Mouse (Mus musculus) olfactory bulb, adult 2 months (tissue): Measurements from ENCODE around the gene Npr2. TPM values are rescaled to one million over a fixed set of nuclear protein-coding genes. Genes with fewer than 3 reads are reported as not detected.

Source experiments
- H3K27ac ChIP-seq: fragments of 200-500 bp; 2 replicates; pipeline ENCODE4 v1.5.1; 2012; ENCODE audit warnings: low read depth, low read length; ENCODE audit not compliant: insufficient read depth
- H3K4me1 ChIP-seq: fragments of 200-500 bp; 2 replicates; pipeline ENCODE4 v1.6.1; 2012; ENCODE audit warnings: low read length; ENCODE audit not compliant: control insufficient read depth, insufficient read depth
- H3K4me3 ChIP-seq: fragments of 200-500 bp; 2 replicates; pipeline ENCODE4 v1.5.1; 2012; ENCODE audit warnings: mild to moderate bottlenecking, low read depth, low read length, moderate library complexity; ENCODE audit not compliant: insufficient read depth
- CTCF ChIP-seq: fragments of 200-500 bp; IDR thresholded peaks from 2 replicates; pipeline ENCODE4 v1.5.1; 2012; ENCODE audit warnings: low read depth, mild to moderate bottlenecking, low read length, moderate library complexity; ENCODE audit not compliant: insufficient read depth
- POLR2A ChIP-seq: fragments of 200-500 bp; IDR thresholded peaks from 2 replicates; pipeline ENCODE4 v1.6.1; 2012; ENCODE audit warnings: mild to moderate bottlenecking, low read depth, low read length, moderate library complexity; ENCODE audit not compliant: insufficient read depth
- WGBS: fragments of 180-500 bp; shearing (Covaris S2); methylation state at CpG from one replicate; pipeline ENCODE4 v1.1.7; 2018; 5-methylcytosine and 5-hydroxymethylcytosine counted together
- polyA plus RNA-seq: library from polyadenylated mRNA; stranded (reverse); fragments of >200 nt; gene quantifications from 2 replicates; pipeline ENCODE4 v1.2.4, GENCODE M21; 2012; ENCODE audit warnings: low replicate concordance; ENCODE audit not compliant: missing spikeins, insufficient read depth, insufficient read length

The Npr2 gene
- polyA plus RNA-seq, 1 experiment: not detected

DNA sequence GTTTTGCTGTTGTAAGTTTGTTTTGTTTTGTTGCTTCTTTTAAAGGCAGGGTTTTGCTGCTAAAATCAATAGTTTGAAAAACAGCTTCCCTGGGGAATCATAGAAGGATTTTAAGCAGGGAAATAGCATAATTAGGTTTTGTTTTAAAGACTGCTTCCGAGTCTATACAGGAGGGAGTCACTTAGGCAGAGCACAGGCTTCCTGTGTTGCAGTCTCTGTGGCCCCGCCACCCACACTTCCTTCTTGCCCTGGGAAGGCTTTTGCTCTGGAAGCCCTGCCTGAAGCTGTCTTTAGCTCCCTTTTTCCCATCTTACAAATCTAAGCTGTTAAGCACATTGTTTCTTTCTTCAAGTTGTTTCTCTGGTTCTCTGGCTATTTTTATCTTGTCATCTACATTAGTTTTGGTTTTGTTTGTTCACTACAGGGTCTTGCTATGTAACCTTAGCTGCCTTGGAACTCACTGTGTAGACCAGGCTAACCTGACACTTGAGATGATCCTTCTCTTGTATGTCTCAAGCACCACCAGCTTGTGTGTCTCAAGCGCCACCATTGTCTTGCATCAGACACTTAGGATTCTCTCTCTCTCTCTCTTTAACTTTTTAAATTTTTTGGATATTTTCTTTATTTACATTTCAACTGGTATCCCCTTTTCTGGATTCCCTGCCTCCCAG, 18.5 kb upstream of the Npr2 start:
- no peak overlapping the region for H3K27ac ChIP-seq
- no peak for TF ChIP-seq CTCF
- TF ChIP-seq POLR2A: no peak
- 54% methylated on average over 3 of the region's 3 CpGs for WGBS
- H3K4me3 ChIP-seq: no peak overlapping the region
- H3K4me1 ChIP-seq: no peaks in the 10 kb centered on the region

DNA sequence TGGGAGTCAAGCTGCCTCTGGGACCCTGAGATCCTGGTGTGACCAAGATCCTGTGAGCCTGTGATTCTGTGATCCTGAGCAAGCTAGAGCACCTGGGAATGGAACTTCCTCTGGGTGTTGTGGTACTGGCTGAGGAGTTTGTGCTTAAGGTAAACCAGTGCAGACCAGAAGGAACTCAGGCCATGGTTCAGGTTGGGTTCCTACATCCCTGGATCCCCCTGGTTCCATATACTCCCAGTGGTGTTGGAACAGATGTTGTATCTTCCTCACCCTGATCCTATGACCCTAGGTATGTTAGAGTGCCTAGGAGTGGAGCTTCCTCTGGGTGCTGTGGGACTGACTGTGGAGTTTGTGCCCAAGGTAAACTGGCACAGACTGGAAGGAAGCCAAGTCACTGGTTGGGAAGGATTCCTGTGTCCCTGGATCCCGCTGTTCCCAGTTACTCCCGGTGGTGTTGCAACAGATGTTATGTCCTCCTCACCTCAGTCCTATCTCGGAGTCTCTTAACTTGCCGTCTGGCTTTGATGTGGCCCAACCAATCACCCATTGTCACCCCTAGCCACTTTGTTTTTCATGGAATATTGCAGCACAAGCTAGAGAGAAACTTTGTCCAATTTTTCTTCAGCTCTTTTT, 11.5 kb upstream of the Npr2 start:
- no peaks in the 10 kb centered on the region for H3K4me1 ChIP-seq
- no peak overlapping the region for H3K4me3 ChIP-seq
- WGBS: 77% methylated on average over 4 of the region's 4 CpGs
- TF ChIP-seq CTCF: no peak
- no peak for TF ChIP-seq POLR2A
- no peak overlapping the region for H3K27ac ChIP-seq

DNA sequence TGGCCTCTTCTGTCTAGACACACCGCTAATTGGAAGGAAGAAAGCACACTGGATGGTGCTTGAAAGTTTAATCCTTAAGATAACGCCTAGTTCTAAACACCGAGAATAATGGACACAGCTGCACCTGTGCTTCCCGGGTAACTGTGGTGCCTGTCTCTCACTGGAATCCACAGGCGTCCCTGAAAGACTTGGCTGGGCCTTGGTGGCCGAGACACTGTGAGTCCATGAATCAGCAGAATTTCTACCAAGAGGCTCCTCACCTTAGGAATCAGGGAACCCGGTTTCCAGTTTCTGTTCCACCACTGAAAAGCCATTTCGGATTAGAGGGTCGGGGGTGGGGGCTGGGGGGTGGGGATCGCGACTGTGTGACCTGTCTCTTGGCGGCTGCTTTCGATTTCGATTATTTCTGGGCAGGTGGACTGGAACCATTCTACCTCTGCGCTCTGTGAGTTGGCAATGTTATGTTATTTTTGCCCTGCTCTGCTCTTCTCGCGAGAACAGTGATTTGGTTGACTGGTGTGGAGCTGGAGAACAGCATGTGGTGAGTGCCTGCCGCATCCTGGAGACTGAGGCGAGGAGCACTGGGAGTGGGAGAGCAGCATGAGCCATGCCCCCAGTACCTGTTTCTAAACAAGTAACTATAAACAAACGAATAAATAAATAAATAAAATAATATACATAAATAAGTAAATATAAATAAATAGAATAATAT, 2.5 kb upstream of the Npr2 start:
- no peak for TF ChIP-seq CTCF
- no peak for TF ChIP-seq POLR2A
- H3K27ac ChIP-seq: no peak overlapping the region
- H3K4me1 ChIP-seq: peaks cover 22% of the 10 kb centered on the region
- WGBS: 29% methylated on average over 20 of the region's 20 CpGs
- H3K4me3 ChIP-seq: no peak overlapping the region

DNA sequence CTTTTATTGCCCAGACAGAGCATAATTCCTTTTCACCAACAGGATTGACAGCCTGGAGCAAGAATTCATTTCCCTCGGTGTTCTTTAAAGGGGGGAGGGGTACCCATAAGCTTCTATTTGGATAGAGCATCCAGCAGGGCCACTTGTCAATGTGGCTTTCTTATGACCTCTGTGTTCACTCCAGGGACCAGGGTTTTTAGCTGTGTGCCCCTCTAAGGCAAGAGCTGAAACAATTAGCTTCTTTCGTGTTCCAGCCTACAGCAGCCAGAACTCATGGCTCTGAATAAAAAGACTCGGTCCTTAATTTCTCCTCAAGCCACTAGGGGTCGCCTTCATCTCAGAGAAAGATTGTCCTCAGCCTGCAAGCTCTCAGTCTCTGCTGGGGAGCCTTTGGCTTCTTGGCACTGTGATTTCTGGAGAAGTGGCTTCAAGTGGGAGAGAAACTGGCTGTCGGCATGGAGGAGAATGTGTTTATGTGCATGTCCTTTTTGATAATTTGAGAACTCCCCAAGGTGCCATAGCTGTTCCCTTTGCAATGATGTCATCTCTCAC, 1.6 kb upstream of the Npr2 start:
- Histone ChIP-seq H3K4me1 (peaks cover 22% of the 10 kb centered on the region), H3K4me3 (no peak overlapping the region), H3K27ac (no peak overlapping the region)
- TF ChIP-seq CTCF (peak; percentile 51), POLR2A (no peak)
- 2% methylated on average over 5 of the region's 5 CpGs for WGBS

DNA sequence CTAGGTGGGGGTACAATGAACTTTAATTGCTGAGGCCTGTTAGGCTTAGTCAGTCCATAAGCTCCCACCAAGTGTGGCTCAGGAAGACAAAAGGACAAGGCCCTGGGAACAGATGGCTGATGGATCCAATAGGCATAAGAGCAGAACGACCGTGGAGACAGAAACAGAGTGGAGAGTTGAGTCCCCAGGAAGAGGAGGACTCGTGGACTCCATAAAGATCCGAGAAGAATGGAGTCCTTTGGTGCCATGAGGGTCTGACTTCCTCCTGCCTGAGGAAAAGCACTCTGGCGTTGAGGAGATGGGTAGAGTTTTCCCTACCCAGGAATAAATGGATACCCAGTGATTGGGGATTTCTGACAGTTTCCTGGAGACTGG, 1.1 kb upstream of the Npr2 start:
- peaks cover 22% of the 10 kb centered on the region for H3K4me1 ChIP-seq
- H3K4me3 ChIP-seq: peak overlapping the region; percentile 79; the same call in 1 of the 2 replicates
- WGBS: 29% methylated on average over 5 of the region's 5 CpGs
- TF ChIP-seq POLR2A (no peak), CTCF (no peak)
- no peak overlapping the region for H3K27ac ChIP-seq

DNA sequence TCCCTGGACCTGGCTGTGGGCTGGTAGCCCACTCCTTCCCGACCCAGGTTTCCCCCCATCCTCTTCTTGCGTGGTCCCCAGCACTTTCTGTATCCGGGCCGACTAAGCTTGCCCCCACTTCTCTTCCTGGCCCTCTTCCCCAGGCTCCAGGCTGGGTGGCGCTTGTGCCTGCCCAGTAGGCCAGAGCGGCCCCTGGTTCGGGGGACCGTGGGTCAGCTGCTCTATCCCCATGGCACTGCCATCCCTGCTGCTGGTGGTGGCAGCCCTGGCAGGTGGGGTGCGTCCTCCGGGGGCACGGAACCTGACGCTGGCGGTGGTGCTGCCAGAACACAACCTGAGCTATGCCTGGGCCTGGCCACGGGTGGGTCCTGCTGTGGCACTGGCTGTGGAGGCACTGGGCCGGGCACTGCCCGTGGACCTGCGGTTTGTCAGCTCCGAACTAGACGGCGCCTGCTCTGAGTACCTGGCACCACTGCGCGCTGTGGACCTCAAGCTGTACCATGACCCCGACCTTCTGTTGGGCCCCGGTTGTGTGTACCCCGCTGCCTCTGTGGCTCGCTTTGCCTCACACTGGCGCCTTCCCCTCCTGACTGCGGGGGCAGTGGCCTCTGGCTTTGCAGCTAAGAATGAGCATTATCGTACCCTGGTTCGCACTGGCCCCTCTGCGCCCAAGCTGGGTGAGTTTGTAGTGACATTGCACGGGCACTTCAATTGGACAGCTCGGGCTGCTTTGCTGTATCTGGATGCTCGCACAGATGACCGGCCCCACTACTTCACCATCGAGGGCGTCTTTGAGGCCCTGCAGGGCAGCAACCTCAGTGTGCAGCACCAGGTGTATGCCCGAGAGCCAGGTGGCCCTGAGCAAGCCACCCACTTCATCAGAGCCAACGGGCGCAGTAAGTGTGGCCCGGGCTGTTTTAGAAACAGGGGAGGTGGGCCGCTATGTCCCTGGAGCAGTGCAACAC, 503 bp downstream of the Npr2 start:
- Histone ChIP-seq H3K27ac (no peak overlapping the region), H3K4me1 (peaks cover 25% of the 10 kb centered on the region), H3K4me3 (peak overlapping the region; percentile 79)
- no peak for TF ChIP-seq CTCF
- TF ChIP-seq POLR2A: 0 out of 2 replicates have a peak, but pooled peaks have one; percentile 14
- WGBS: 59% methylated on average over 42 of the region's 42 CpGs

DNA sequence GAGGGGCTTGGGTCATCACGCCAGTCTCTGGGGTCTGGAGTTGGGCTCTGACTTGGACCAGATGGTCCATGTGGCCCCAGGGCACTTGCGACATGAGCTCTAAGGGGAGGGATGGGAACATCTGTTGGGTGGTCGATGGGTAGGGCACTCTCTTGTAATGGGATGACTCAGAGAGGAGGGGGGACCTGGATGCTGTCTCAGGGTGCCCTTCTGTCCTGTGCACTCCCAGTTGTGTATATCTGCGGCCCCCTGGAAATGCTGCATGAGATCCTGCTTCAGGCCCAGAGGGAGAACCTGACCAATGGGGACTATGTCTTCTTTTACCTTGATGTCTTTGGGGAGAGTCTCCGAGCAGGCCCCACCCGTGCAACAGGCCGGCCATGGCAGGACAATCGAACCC, 1.6 kb downstream of the Npr2 start:
- TF ChIP-seq POLR2A (no peak), CTCF (no peak)
- Histone ChIP-seq H3K4me3 (no peak overlapping the region), H3K27ac (no peak overlapping the region), H3K4me1 (peaks cover 25% of the 10 kb centered on the region)
- WGBS: 91% methylated on average over 8 of the region's 8 CpGs

DNA sequence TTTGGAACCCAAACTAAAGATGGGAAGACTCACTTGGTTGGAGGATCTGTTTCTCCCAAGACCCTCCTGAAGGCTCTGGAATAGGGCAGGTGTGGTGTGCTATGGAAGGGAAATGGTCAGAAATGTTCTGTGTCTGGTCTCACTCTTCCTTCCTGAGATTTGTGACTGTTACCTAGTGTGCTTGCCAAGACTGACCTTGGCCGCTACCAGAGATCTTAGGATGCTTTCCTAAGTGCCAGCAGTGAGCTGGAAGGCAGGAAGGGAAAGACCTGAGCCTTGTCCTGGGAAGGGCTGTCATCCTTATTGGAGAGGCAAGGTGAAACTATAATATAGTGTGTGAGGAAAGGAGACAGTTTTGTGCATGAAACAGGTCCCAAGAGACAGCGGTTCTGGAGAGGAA, 2.0 kb downstream of the Npr2 start:
- Histone ChIP-seq H3K4me1 (peaks cover 25% of the 10 kb centered on the region), H3K27ac (no peak overlapping the region), H3K4me3 (no peak overlapping the region)
- 98% methylated on average over 2 of the region's 2 CpGs for WGBS
- no peak for TF ChIP-seq POLR2A
- no peak for TF ChIP-seq CTCF

DNA sequence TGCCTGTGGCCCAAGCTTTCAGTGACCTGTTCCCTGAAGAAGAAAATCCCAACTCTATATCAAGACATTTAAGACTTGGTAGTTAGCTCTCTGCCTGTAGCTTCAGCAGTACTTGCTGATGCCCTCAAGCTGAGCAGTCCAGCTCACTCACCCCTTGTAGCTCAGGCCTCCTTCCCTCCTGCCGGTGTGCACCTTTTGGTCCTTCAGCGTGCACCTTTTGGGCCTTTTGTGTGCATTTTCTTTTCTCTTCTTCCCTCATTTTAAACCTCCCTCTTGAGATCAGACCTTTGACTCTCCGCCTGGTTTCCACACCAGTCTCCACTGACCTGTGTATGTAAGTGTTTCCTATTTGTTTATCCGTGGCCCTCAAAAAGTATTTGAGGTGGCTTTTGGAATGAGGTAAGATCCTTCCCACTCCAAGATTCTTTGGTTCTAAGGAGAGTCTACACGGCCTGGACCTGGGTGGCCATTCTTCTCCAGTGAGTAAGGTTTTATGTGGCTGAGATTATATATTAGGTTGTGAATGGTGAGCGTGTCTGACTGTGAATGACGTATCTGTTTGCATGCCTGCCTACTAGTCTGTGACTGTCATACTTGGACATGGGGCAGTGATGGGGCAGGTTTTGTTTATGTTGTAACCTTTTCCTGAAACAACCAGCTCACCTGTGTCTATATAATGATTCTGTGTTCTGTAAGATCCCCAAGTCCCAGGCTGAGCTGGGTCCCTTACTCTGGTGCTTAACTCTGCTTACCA, 3.1 kb downstream of the Npr2 start:
- TF ChIP-seq CTCF (no peak), POLR2A (no peak)
- WGBS: 92% methylated on average over 7 of the region's 7 CpGs
- Histone ChIP-seq H3K4me1 (peaks cover 25% of the 10 kb centered on the region), H3K27ac (no peak overlapping the region), H3K4me3 (no peak overlapping the region)
